Mouse (Mus musculus) embryo, embryonic 11.5 days (tissue): ENCODE results near the gene Olfr434.
"Not testable (repeated sequence)": the region's sequence is repeated elsewhere in the genome, so short reads cannot be mapped to it uniquely, and the experiment has no call there.

Experiments used
- DNase-seq: peaks from one replicate; pipeline ENCODE4 v3.0.0-alpha.2; 2012; ENCODE audit warnings: low read depth, low spot score

Olfr434 gene

DNA sequence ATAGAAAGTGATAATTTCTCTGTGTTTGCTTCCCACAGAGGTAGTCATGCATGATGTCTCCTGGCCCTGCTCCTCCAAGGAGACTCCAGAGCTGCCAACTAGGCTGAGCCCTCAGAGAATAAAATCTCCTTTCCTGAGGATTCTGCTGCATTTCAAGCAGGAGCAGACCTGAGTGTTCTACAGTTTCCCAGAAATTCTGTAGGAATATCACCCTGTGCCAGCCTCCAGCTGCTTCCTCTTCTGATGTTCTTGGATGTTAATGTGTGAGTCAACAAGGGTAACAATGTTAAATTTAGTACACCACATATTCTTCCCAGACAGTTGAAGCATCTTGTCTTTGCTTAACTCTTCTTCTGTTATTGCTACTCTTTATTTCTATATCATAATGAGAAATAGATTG is at the start of gene Olfr434:
Gene Olfr434, plus strand, starts transcription at position 149 of the 400 bp plus-strand sequence.
- not testable (repeated sequence) for DNase-seq

DNA sequence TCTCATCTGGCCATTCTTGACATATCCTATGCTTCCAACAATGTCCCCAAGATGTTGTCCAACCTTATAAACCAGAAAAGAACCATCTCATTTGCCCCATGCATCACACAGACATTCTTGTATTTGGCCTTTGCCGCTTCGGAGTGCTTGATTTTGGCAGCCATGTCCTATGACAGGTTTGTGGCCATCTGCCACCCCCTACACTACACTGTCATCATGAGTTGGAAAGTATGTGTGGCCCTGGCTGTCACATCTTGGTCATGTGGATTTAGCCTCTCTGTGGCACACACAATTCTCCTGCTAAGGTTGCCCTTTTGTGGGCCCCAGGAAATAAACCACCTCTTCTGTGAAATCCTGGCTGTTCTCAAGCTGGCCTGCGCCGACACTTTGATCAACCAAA is 45.6 kb upstream of the Olfr434 start:
- no peak for DNase-seq

DNA sequence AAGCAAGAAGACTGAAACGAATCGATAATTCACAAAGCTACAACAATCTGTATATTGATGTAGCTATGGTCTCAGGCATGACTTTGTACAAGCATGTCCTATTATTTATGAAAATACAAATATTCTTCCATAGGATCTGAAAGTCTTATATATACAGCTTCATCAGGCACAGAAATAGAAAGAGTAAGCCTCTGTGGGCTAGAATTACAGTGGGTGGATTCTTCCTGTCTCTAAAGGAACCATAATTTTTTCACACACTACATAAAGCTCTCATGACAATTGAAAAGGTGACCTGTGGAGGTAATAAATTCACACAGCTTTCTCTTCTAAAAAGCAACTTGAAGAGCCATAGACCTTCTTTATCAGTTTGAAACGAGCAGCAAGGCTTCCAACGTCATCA is 41.0 kb upstream of the Olfr434 start, which contains the start of gene Olfr13:
Gene Olfr13, plus strand, starts transcription at position 301 of the 400 bp plus-strand sequence.
- DNase-seq = no peak

DNA sequence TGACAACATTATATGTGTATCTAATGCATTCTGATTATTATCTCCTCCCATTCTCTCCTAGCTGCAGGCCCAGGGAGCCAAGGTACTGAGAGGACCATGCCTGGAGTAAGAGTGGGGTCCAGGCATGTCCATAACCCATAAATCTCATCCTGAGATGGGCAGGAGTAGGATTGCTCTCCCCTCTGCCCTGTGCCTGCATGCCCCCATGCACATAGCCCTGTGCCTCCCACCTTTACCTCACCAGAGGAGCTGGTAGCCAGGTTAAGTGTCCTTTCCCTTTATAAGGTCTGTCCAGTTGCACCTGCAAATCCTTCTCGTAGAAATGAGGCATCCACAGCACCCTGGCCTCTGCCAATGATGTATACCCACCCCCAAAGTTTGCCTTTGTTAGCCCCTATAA is 34.7 kb upstream of the Olfr434 start:
- DNase-seq = no peak

- DNase-seq = no peak
Measured at GRCm38 (mm10) chr6:43178584-43179501, 34.0 kb upstream of the Olfr434 start.

GRCm38 (mm10) chr6:43190986-43191385 is 21.8 kb upstream of the Olfr434 start:
- DNase-seq = no peak

DNA sequence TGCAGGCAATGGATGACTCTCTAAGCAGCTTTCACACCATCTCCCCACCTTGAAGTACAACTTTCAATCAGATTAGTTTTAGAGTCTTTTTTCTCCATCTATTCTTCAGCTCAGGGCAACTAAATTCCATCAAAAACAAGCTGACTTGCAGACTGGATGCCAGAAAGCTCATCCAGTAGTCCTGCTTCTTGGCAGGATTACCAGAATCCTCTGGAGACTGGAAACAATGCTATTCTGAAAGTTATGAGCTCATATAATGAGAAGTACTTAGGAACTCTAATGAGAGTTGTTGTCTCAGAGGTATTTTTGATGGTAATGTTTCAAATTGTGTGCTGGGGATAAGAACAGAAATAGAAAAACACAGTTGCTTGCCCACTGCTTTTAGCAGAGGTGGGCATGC is 16.0 kb upstream of the Olfr434 start, which contains the start of gene Olfr435:
Gene Olfr435, plus strand, starts transcription at position 366 of the 400 bp plus-strand sequence.
- no peak for DNase-seq

DNA sequence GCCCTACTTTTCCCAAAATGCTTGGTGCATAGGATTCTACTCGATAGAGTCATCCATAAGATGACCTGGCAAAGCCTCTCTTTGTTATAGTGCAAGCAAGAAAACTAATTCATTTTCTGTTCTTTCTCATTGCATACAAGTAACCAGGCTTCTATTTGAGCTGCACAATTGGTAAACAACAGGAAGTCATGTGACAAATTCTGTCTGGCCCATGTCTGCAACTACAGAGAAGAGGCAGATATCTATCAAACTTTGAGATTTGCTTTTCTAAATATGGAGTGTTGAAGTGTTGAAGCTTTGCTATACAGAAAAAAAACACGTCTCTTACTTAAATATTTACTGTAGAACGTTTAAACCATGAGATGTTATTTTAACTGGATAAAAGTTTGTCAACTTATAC is 14.7 kb upstream of the Olfr434 start:
- no peak for DNase-seq

GRCm38 (mm10) chr6:43202786-43203185 is 10.0 kb upstream of the Olfr434 start:
- DNase-seq = no peak

- no peak for DNase-seq
Measured at GRCm38 (mm10) chr6:43205355-43205754, 7.5 kb upstream of the Olfr434 start.

GRCm38 (mm10) chr6:43231255-43231654 is 18.4 kb downstream of the Olfr434 start, which contains the start of gene Olfr47:
Olfr47 (plus strand) TSS chr6:43231529.
- not testable (repeated sequence) for DNase-seq

DNA sequence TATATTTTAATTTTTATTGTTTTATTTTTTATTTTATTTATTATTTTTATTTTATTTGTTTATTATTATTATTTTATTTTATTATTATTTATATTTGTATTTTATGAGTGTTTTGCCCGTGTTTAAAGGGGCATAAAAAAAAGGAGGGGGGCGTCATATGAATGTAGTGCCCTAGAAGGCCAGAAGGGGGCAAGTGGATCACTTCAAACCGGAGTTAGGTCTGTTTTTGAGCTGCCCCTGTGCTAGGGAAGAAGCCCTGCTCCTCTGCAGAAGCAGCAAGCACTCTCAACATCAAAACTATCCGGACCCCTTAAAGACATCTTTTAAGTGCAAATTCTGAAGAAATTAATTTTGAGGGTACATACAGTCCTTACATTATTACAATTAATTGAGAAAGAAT is 29.2 kb downstream of the Olfr434 start:
- no peak for DNase-seq

GRCm38 (mm10) chr6:43247396-43247795 is 34.6 kb downstream of the Olfr434 start:
- no peak for DNase-seq

GRCm38 (mm10) chr6:43252994-43253393 is 40.2 kb downstream of the Olfr434 start:
- DNase-seq = no peak

- DNase-seq = no peak
Measured at GRCm38 (mm10) chr6:43254193-43254926, 41.5 kb downstream of the Olfr434 start.

DNA sequence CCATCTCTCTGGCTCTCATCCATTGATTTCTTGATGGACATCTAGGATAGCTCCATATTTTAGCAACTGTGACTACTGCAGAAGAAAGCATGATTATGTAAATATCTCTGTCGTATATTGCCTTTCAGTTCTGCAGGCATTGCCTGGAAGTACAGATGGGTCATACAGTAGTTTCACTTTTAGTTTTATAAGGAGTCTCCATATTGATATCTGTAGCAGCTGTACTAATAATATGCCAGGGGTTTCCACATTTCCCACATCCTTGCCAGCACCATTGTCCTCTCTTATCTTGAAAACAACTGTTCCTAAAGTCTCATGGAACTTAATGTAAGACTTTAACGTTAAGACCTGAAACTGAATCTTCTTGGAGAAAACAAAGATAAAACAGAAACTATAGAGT is 47.9 kb downstream of the Olfr434 start:
- no peak for DNase-seq

- no peak for DNase-seq
Measured at GRCm38 (mm10) chr6:43265363-43266041, 52.7 kb downstream of the Olfr434 start, which contains the start of gene Arhgef5. Arhgef5 (plus strand) TSS chr6:43265582.

DNA sequence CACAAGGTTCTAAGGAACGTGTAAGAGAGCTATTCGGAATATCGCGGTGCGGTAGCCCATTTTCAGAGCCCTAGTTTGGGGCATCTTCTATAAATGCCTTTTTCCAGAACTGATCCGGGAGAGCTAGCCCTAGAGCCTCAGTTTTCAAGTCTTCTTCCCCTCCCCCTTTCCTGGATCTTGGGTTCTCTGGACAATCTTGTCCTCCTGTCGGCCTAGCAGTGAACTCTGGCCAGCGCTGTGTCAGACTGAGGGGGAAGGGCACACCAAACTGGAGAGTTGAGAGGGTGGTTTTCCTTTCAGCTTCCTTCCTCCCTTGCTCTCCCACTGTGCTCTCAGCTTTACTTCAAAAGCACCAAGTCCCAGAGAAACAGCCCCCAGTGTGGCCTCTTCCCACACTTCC is 53.5 kb downstream of the Olfr434 start:
- no peak for DNase-seq
